Mouse (Mus musculus) kidney, postnatal 14 days (tissue): ENCODE measurements at regions not wholly inside any gene's neighbourhood (a gene's known extent, or its start where the extent isn't known, plus 50 kb on each side); places are given as distances from the start of the nearest gene placed in this dataset.

Experiments used
- DNase-seq: peaks from one replicate; pipeline ENCODE4 v3.0.0; 2022; ENCODE audit warnings: mixed read lengths

DNA sequence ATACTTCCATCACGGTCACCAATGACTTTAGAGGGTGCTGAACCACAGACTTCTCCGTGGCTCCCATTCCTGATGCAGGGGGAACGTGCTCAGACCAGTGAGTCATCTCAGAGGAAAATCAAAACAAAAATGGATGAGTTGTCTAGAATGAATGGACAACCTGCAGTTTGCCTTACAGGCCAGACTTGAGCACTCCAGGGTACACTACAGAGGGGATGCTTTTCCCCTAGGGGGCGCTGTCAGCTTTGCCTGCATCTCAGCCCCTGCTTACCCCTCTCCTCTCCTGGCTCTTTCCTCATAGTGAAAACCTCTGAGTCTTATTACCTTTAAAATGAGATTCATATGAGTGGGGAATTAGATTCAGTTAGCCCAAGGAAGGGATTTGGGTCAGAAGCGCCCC, 75.4 kb upstream of the Wscd1 start:
- peak; percentile 74 for DNase-seq

DNA sequence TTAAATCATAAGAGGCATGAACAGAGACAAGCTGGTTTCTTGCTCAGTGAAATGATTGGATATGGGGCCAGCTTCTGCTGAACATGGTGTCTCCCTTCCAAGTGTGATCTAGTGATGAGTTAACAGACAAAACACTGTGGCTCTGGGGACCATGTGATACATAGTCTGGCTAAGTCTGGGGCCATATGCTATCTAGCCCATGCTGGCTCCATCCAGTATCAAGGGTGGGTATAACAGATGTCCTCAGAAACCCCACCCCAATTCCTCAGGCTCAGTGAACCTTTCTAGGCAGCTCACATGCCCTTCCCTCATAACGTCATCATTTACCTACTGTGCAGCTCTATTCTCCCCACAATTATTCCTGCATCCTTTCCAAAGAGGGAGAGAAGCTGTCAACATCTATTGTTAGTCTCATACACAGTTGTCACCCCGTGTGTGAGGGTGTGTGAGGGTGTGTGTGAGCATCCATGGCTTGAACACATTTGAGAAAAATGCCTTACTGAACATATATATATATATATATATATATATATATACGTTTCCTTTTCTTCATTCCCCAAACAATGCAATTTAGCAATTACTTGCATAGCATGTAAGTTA, 73.9 kb upstream of the Wscd1 start:
- DNase-seq, result no peak

DNA sequence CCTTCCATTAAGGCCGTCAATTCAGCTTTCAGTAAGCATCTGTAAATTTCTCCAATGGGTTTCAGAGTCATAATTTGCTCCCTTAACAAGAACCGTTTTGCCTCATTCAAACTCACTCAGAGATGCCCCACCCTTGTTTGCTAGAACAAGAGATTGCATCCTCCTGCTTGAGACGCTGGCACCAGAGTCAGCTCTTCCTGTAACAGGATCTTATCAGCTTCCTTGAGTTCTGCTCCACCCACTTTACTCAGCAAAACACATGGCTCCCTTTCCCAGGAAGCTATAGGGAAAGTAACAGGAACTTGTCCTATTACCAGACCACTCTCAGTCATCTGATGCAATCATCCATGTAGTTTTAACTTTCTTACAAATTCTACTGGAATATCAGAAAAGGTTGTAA, 52.7 kb upstream of the Wscd1 start:
- DNase-seq, result no peak

DNA sequence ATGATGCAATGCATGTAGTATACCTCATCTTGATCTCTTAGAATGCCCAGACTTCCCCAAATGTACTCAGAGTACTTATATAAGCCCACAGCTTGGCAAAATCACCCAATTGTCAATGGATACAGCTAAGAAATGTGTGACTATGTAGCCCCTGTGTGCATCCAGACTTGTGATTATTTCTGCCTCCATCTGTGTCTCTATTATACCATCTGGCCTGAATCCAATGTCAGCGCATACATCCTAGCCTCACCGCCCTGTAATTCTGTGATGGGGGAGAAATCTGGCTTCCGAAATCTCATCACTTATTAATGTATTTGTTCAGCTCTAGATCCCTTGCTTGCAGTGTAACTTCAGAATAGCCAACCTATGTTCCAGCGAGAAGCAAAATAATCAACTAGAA, 50.9 kb upstream of the Wscd1 start:
- DNase-seq, result no peak
